Mouse (Mus musculus) forebrain, embryonic 11.5 days (tissue): Measurements from ENCODE around the gene Ccdc187. TPM values are rescaled to one million over a fixed set of nuclear protein-coding genes. Genes with fewer than 3 reads are reported as not detected.
A peak's percentile ranks its signal among the peaks of the same experiment; 100 is the strongest.

ENCODE experiments used
- ATAC-seq: fragments of 200-750 bp; cut with Nextera tagmentation; replicated peaks from 2 replicates; pipeline ENCODE4 v1.8.0; 2017; ENCODE audit warnings: moderate TSS enrichment; ENCODE audit not compliant: low FRiP score
- DNase-seq: peaks from one replicate; pipeline ENCODE4 v3.0.0-alpha.2; 2017; ENCODE audit warnings: low spot score
- H3K27ac ChIP-seq: fragments of 300-500 bp; sonication (generic); 2 replicates; pipeline ENCODE4 v1.5.1; 2014; ENCODE audit warnings: low read depth, low read length
- H3K27me3 ChIP-seq: fragments of 300-500 bp; sonication (generic); 2 replicates; pipeline ENCODE4 v1.6.1; 2014; ENCODE audit warnings: mild to moderate bottlenecking, low read length, mixed read lengths; ENCODE audit not compliant: control insufficient read depth, insufficient read depth
- H3K36me3 ChIP-seq: fragments of 300-500 bp; sonication (generic); 2 replicates; pipeline ENCODE4 v1.6.1; 2014; ENCODE audit warnings: mild to moderate bottlenecking, low read length, moderate library complexity, mixed read lengths; ENCODE audit not compliant: control insufficient read depth, insufficient read depth
- H3K4me1 ChIP-seq: fragments of 300-500 bp; sonication (generic); replicated peaks from 2 replicates; pipeline ENCODE4 v1.6.1; 2014; ENCODE audit warnings: low read length, mixed read lengths; ENCODE audit not compliant: control insufficient read depth, insufficient read depth
- H3K4me2 ChIP-seq: fragments of 300-500 bp; sonication (generic); 2 replicates; pipeline ENCODE4 v1.6.1; 2014; ENCODE audit warnings: low read depth, mild to moderate bottlenecking, low read length, moderate library complexity, mixed read lengths; ENCODE audit not compliant: severe bottlenecking
- H3K4me3 ChIP-seq: fragments of 300-500 bp; sonication (generic); 2 replicates; pipeline ENCODE4 v1.5.1; 2014; ENCODE audit warnings: low read depth, low read length
- H3K9ac ChIP-seq: fragments of 300-500 bp; sonication (generic); 2 replicates; pipeline ENCODE4 v1.6.1; 2014; ENCODE audit warnings: low read length
- H3K9me3 ChIP-seq: fragments of 300-500 bp; sonication (generic); 2 replicates; pipeline ENCODE4 v1.6.1; 2016; ENCODE audit warnings: low read length, mixed read lengths; ENCODE audit not compliant: control insufficient read depth
- WGBS: fragments of 180-500 bp; shearing (Covaris S2); extraction: QIAGEN DNeasy Blood & Tissue Kit; methylation state at CpG from one replicate; pipeline ENCODE4 v1.1.7; 2014; 5-methylcytosine and 5-hydroxymethylcytosine counted together
- polyA plus RNA-seq: library from polyadenylated mRNA; unstranded; fragments of >200 nt; fragmentation: Nextera tagmentation; extraction: Ambion mirVana; gene quantifications from 2 replicates; pipeline ENCODE4 v1.2.1, GENCODE M21; 2014

The Ccdc187 gene
- polyA plus RNA-seq, 1 experiment from 2014 or later = 0.05 TPM

DNA sequence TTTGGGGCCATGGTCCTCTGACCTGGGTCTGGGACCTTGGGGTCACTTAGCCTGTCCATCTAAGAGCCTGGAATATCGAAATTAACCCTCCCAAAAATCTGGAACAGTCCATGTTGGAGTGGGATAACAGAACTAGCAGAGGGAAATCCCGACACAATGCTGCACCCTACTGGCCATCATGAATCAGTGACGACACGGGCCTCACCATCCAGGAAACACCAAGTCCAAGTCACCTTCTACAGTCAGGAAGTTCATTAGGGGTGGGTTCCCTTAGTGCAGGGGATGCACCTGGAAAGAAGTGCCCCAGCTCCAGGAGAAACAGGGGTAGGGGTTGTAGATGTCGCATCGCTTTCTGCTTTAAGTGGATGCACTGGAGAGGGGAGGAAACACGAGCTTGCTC lies 20.7 kb downstream of the Ccdc187 start:
- DNase-seq (peak; percentile 73), ATAC-seq (no peak)
- Histone ChIP-seq H3K27me3 (no peaks in the 10 kb centered on the region), H3K9me3 (no peaks in the 10 kb centered on the region), H3K4me1 (no peaks in the 10 kb centered on the region), H3K27ac (no peak overlapping the region), H3K9ac (no peak overlapping the region), H3K4me3 (no peak overlapping the region), H3K4me2 (no peak overlapping the region), H3K36me3 (no peaks in the 10 kb centered on the region)
- 16% methylated on average over 7 of the region's 7 CpGs for WGBS

GRCm38 (mm10) chr2:26268216-26268615 lies 26.1 kb downstream of the Ccdc187 start:
- no peaks in the 10 kb centered on the region for H3K4me1 ChIP-seq
- no peak overlapping the region for H3K4me2 ChIP-seq
- no peaks in the 10 kb centered on the region for H3K36me3 ChIP-seq
- H3K27ac ChIP-seq = no peak overlapping the region
- ATAC-seq (no peak), DNase-seq (no peak)
- no peaks in the 10 kb centered on the region for H3K27me3 ChIP-seq
- WGBS = 69% methylated on average over 3 of the region's 3 CpGs
- H3K9ac ChIP-seq = no peak overlapping the region
- H3K4me3 ChIP-seq = no peak overlapping the region
- no peaks in the 10 kb centered on the region for H3K9me3 ChIP-seq

DNA sequence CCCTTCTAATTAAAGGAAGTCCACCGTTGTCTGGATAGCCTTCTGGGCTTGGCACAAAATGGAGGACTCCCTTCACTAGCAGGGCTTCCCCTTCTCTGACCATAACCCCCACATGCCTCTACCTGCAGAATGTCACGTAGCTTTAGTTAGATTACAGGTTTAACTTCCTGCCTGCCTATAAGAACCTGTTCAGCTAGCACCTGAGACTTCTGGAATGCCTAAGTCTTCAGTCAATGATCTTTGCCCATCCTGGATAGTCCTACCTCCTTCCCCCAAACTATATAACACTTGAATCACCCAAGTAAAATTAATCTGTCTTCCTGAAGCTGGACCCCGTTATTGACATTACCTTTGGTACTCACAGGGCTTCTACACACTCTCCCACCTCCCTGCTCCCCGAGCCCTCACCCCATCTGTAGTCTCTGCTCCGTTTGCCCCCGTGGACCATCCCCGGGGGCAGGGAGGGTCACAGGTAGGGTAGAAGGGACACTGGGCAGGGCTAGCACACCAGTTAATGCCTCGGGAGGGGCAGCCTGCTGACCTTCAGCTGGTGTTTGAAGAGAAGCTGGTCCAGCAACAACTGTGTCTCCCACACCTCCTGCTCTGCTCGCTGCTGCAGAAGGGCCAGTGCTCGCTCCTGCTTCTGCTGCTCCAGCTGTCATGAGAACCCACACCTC lies 28.2 kb downstream of the Ccdc187 start:
- 81% methylated on average over 10 of the region's 10 CpGs for WGBS
- no peaks in the 10 kb centered on the region for H3K4me1 ChIP-seq
- DNase-seq (no peak), ATAC-seq (no peak)
- no peak overlapping the region for H3K27ac ChIP-seq
- H3K9me3 ChIP-seq = no peaks in the 10 kb centered on the region
- H3K9ac ChIP-seq = no peak overlapping the region
- H3K4me3 ChIP-seq = no peak overlapping the region
- H3K36me3 ChIP-seq = no peaks in the 10 kb centered on the region
- no peaks in the 10 kb centered on the region for H3K27me3 ChIP-seq
- no peak overlapping the region for H3K4me2 ChIP-seq

- DNase-seq = no peak
Observed at GRCm38 (mm10) chr2:26265095-26265494, 29.3 kb downstream of the Ccdc187 start.

GRCm38 (mm10) chr2:26264646-26265045 lies 29.7 kb downstream of the Ccdc187 start:
- Histone ChIP-seq H3K27me3 (no peaks in the 10 kb centered on the region), H3K36me3 (no peaks in the 10 kb centered on the region), H3K4me1 (no peaks in the 10 kb centered on the region), H3K9ac (no peak overlapping the region), H3K4me2 (no peak overlapping the region), H3K9me3 (no peaks in the 10 kb centered on the region), H3K4me3 (no peak overlapping the region), H3K27ac (no peak overlapping the region)
- ATAC-seq (no peak), DNase-seq (no peak)
- 79% methylated on average over 4 of the region's 4 CpGs for WGBS

More at GRCm38 (mm10) chr2:26265095-26265494, 29.3 kb downstream of the Ccdc187 start:
- H3K4me2 ChIP-seq = no peak overlapping the region
- H3K4me1 ChIP-seq = no peaks in the 10 kb centered on the region
- 84% methylated on average over 2 of the region's 2 CpGs for WGBS
- ATAC-seq = no peak
- no peaks in the 10 kb centered on the region for H3K9me3 ChIP-seq
- H3K27me3 ChIP-seq = no peaks in the 10 kb centered on the region
- no peak overlapping the region for H3K9ac ChIP-seq
- H3K4me3 ChIP-seq = no peak overlapping the region
- H3K36me3 ChIP-seq = no peaks in the 10 kb centered on the region
- H3K27ac ChIP-seq = no peak overlapping the region

GRCm38 (mm10) chr2:26257315-26258096 lies 36.9 kb downstream of the Ccdc187 start:
- H3K36me3 ChIP-seq = no peaks in the 10 kb centered on the region
- no peaks in the 10 kb centered on the region for H3K4me1 ChIP-seq
- no peak overlapping the region for H3K4me2 ChIP-seq
- DNase-seq (no peak), ATAC-seq (no peak)
- WGBS = 87% methylated on average over 16 of the region's 16 CpGs
- H3K9me3 ChIP-seq = no peaks in the 10 kb centered on the region
- H3K27ac ChIP-seq = no peak overlapping the region
- no peak overlapping the region for H3K9ac ChIP-seq
- no peak overlapping the region for H3K4me3 ChIP-seq
- no peaks in the 10 kb centered on the region for H3K27me3 ChIP-seq

- H3K9ac ChIP-seq = no peak overlapping the region
- H3K9me3 ChIP-seq = no peaks in the 10 kb centered on the region
- WGBS = 67% methylated on average over 4 of the region's 4 CpGs
- H3K4me3 ChIP-seq = no peak overlapping the region
- no peaks in the 10 kb centered on the region for H3K27me3 ChIP-seq
- DNase-seq = no peak
- H3K4me2 ChIP-seq = no peak overlapping the region
- H3K27ac ChIP-seq = no peak overlapping the region
- H3K36me3 ChIP-seq = no peaks in the 10 kb centered on the region
- ATAC-seq = no peak
- no peaks in the 10 kb centered on the region for H3K4me1 ChIP-seq
Observed at GRCm38 (mm10) chr2:26254816-26255215, 39.5 kb downstream of the Ccdc187 start.

DNA sequence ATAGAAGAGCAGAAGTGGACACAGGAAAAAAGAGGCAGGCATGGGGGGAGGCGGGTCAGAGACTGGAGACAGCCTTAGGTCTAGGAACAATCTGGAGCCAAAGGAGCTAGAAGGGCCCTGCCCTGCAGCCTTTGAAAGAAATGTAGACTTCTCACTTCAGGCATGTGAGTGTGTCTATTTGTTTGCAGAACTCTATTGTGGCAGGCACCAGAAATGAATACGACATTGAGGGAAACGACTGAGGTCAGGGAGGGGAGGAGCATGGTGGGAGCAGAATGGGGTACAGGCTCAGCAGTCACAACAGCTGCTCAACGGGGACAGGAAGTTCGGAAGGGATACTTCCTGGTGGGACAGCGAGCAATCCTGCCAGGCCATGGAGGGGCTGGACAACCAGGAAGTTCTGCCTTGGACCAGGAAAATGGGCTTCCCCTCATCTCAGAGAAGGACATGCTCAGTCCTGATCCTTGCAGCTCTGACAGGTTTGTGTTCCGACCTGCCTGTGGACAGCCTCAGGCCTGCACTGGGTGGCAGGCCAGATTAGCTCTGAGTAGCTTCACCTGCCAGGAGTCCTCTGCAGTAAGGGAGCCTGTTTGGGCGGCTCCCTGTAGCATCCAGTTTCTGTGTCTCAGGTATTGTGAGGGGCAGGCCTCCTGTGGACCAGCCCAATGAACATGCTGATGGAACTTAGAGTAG lies 41.7 kb downstream of the Ccdc187 start:
- no peak for DNase-seq
- no peak overlapping the region for H3K27ac ChIP-seq
- H3K4me3 ChIP-seq = no peak overlapping the region
- H3K27me3 ChIP-seq = no peaks in the 10 kb centered on the region
- no peak overlapping the region for H3K9ac ChIP-seq
- no peaks in the 10 kb centered on the region for H3K9me3 ChIP-seq
- no peaks in the 10 kb centered on the region for H3K4me1 ChIP-seq
- H3K36me3 ChIP-seq = no peaks in the 10 kb centered on the region
- ATAC-seq = no peak
- 63% methylated on average over 8 of the region's 8 CpGs for WGBS
- H3K4me2 ChIP-seq = no peak overlapping the region
